Mouse (Mus musculus) limb, embryonic 11.5 days (tissue): Measurements from ENCODE around the gene Bnc1. TPM values are rescaled to one million over a fixed set of nuclear protein-coding genes. Genes with fewer than 3 reads are reported as not detected.

Experiments used
- polyA plus RNA-seq: library from polyadenylated mRNA; unstranded; fragments of >200 nt; fragmentation: Nextera tagmentation; extraction: Ambion mirVana; gene quantifications from 2 replicates; pipeline ENCODE4 v1.2.1, GENCODE M21; 2014

Bnc1 gene
- polyA plus RNA-seq, 1 experiment from 2014 or later, result 2.9 TPM

Other genes starting within 250 kb of the Bnc1 start
- gene Ramac, start 229.4 kb downstream of the Bnc1 start, polyA plus RNA-seq, result 109 and 113 TPM in 2 replicates
- gene 3110040N11Rik, start 202.8 kb downstream of the Bnc1 start, polyA plus RNA-seq, result 50.8 and 58.4 TPM in 2 replicates
- gene Btbd1, start 162.9 kb downstream of the Bnc1 start, polyA plus RNA-seq, result 74.0 and 76.0 TPM in 2 replicates
- gene Gm10160, start 136.5 kb downstream of the Bnc1 start, polyA plus RNA-seq, result not detected in 2 replicates
- gene Tm6sf1, start 133.3 kb downstream of the Bnc1 start, polyA plus RNA-seq, result 8.9 and 10.7 TPM in 2 replicates
- 34.4 and 34.7 TPM in 2 replicates for gene Hdgfl3, start 57.8 kb downstream of the Bnc1 start, polyA plus RNA-seq
- gene Sh3gl3, start 181.5 kb upstream of the Bnc1 start, polyA plus RNA-seq, result 19.4 and 21.1 TPM in 2 replicates